Comparison of ENCODE assay signal across 26 mouse cellular contexts in genomic region chr9:32744288-32744687, GRCm38 (mm10).
DNase-seq lines count a peak whose midpoint lies in the region; ATAC-seq and TF ChIP-seq lines count a peak whose summit lies in the region.
"Had no signal": no experiment of that assay in that cellular context is flagged by ENCODE, and none has a peak within 500 bp of the region (broad histone marks: within the 10 kb centered on the region; RNA-seq: fewer than 3 reads in every experiment).

No protein-coding gene starts in this region.

- no peak overlapping the region for H3K4me3 ChIP-seq in gastrocnemius, adult 2 months
- no peak overlapping the region for H3K4me3 ChIP-seq in heart, postnatal 0 days (ENCODE audit: low read depth, low read length)
- H3K4me3 ChIP-seq in liver, postnatal 0 days (ENCODE audit: low read depth, low read length): no peak overlapping the region
- H3K4me3 ChIP-seq in liver, embryonic 12.5 days: no peak overlapping the region
- no peak overlapping the region for H3K4me3 ChIP-seq in midbrain, embryonic 13.5 days (replicated peaks)
- H3K4me3 ChIP-seq: embryonic facial prominence, embryonic 13.5 days; forebrain, embryonic 10.5 days; forebrain, embryonic 15.5 days; hindbrain, embryonic 13.5 days; limb, embryonic 12.5 days; neural tube, embryonic 15.5 days had no signal

- no peak overlapping the region for H3K4me2 ChIP-seq in heart, postnatal 0 days (ENCODE audit: low read depth, low read length)
- H3K4me2 ChIP-seq in liver, postnatal 0 days (ENCODE audit: low read depth, low read length): no peak overlapping the region
- H3K4me2 ChIP-seq in liver, embryonic 12.5 days: no peak overlapping the region
- H3K4me2 ChIP-seq in midbrain, embryonic 13.5 days (replicated peaks): no peak overlapping the region
- H3K4me2 ChIP-seq: embryonic facial prominence, embryonic 13.5 days; forebrain, embryonic 15.5 days; heart, embryonic 11.5 days; hindbrain, embryonic 13.5 days; limb, embryonic 12.5 days; midbrain, embryonic 11.5 days; neural tube, embryonic 15.5 days had no signal

- peak; percentile 5; the same call in 1 of the 2 replicates for ATAC-seq in heart, postnatal 0 days (ENCODE audit: insufficient read depth, low read depth)
- ATAC-seq in liver, postnatal 0 days: no peak
- no peak for ATAC-seq in liver, embryonic 12.5 days
- no peak for ATAC-seq in midbrain, embryonic 13.5 days
- ATAC-seq: forebrain, embryonic 15.5 days; intestine, embryonic 16.5 days had no signal

- H3K9me3 ChIP-seq in heart, postnatal 0 days (replicated peaks; ENCODE audit: control insufficient read depth, low read length): no peaks in the 10 kb centered on the region
- H3K9me3 ChIP-seq in liver, postnatal 0 days (ENCODE audit: low read length): no peaks in the 10 kb centered on the region
- no peaks in the 10 kb centered on the region for H3K9me3 ChIP-seq in liver, embryonic 12.5 days (replicated peaks)
- H3K9me3 ChIP-seq in midbrain, embryonic 13.5 days: no peaks in the 10 kb centered on the region
- H3K9me3 ChIP-seq: embryonic facial prominence, embryonic 13.5 days; forebrain, embryonic 10.5 days; forebrain, embryonic 15.5 days; hindbrain, embryonic 13.5 days; limb, embryonic 12.5 days; neural tube, embryonic 15.5 days had no signal

- DNase-seq in gastrocnemius, adult 2 months: no peak
- DNase-seq in gastrocnemius, adult 8-10 months (ENCODE audit: low spot score in 2 of 2): no peak
- peak; percentile 5 for DNase-seq in heart, postnatal 0 days (ENCODE audit: low spot score)
- DNase-seq in heart, adult 18-20 months: no peak
- no peak for DNase-seq in liver, postnatal 0 days
- DNase-seq in CD4-positive helper T cell, adult 2 months (ENCODE audit: low read depth, low spot score): peak; percentile 66
- DNase-seq: adrenal gland, adult 2 months; adrenal gland, postnatal 36 days; cerebellum, adult 18-20 months; cerebellum, postnatal 10 days; heart, postnatal 36 days; kidney, postnatal 14 days; lung, postnatal 36 days; right cerebral cortex, postnatal 14 days had no signal

- no peak for TF ChIP-seq CTCF in gastrocnemius, adult 2 months (IDR thresholded peaks at IDR 0.05)
- TF ChIP-seq CTCF in heart, postnatal 0 days (IDR thresholded peaks at IDR 0.05; ENCODE audit: low read depth): no peak
- TF ChIP-seq CTCF in liver, postnatal 0 days (IDR thresholded peaks at IDR 0.05; ENCODE audit: low read depth): no peak

- H3K9ac ChIP-seq in heart, postnatal 0 days (replicated peaks; ENCODE audit: low read depth, low read length): no peak overlapping the region; the same call in 1 of the 2 replicates
- H3K9ac ChIP-seq in liver, postnatal 0 days (replicated peaks): no peak overlapping the region
- H3K9ac ChIP-seq in liver, embryonic 12.5 days: no peak overlapping the region
- no peak overlapping the region for H3K9ac ChIP-seq in midbrain, embryonic 13.5 days (replicated peaks)
- H3K9ac ChIP-seq: embryonic facial prominence, embryonic 13.5 days; forebrain, embryonic 15.5 days; hindbrain, embryonic 13.5 days; limb, embryonic 12.5 days; neural tube, embryonic 15.5 days had no signal

- TF ChIP-seq EP300 in heart, postnatal 0 days (IDR thresholded peaks at IDR 0.05; ENCODE audit: low read depth): no peak
- no peak for TF ChIP-seq EP300 in liver, postnatal 0 days (IDR thresholded peaks at IDR 0.05; ENCODE audit: low read depth)

- WGBS in heart, postnatal 0 days: 61% methylated on average over 9 of the region's 9 CpGs
- 72% methylated on average over 9 of the region's 9 CpGs for WGBS in liver, postnatal 0 days (ENCODE audit: insufficient replicate concordance)
- WGBS in liver, embryonic 12.5 days (ENCODE audit: insufficient replicate concordance): 64% methylated on average over 9 of the region's 9 CpGs
- 86% methylated on average over 9 of the region's 9 CpGs for WGBS in midbrain, embryonic 13.5 days

- H3K27me3 ChIP-seq in heart, postnatal 0 days (ENCODE audit: control insufficient read depth, insufficient read depth, low read length): no peaks in the 10 kb centered on the region
- H3K27me3 ChIP-seq in liver, postnatal 0 days (ENCODE audit: insufficient read depth, low read length): no peaks in the 10 kb centered on the region
- no peaks in the 10 kb centered on the region; the same call in 1 of the 2 replicates for H3K27me3 ChIP-seq in liver, embryonic 12.5 days (replicated peaks)
- H3K27me3 ChIP-seq in midbrain, embryonic 13.5 days: no peaks in the 10 kb centered on the region
- H3K27me3 ChIP-seq: embryonic facial prominence, embryonic 13.5 days; forebrain, embryonic 15.5 days; hindbrain, embryonic 13.5 days; limb, embryonic 12.5 days; neural tube, embryonic 15.5 days had no signal

- intact Hi-C loops in gastrocnemius, adult 2 months (cut with DNase I): loop anchor here (5.0 kb wide), 1 partner anchor 152 kb away; no protein-coding TSS in a partner anchor

- peaks cover 8% of the 10 kb centered on the region; the same call in 1 of the 2 replicates for H3K4me1 ChIP-seq in heart, postnatal 0 days (ENCODE audit: control insufficient read depth, insufficient read depth)
- H3K4me1 ChIP-seq in liver, postnatal 0 days (ENCODE audit: insufficient read depth): peaks cover 3% of the 10 kb centered on the region; the same call in 1 of the 2 replicates
- no peaks in the 10 kb centered on the region for H3K4me1 ChIP-seq in liver, embryonic 12.5 days
- no peaks in the 10 kb centered on the region for H3K4me1 ChIP-seq in midbrain, embryonic 13.5 days (replicated peaks)
- H3K4me1 ChIP-seq: forebrain, embryonic 10.5 days; forebrain, embryonic 15.5 days; hindbrain, embryonic 13.5 days; neural tube, embryonic 15.5 days had no signal

- peak overlapping the region; percentile 43; the same call in 1 of the 2 replicates for H3K27ac ChIP-seq in gastrocnemius, adult 2 months
- 0 out of 2 replicates have a peak overlapping the region, but pooled peaks have one; percentile 61 for H3K27ac ChIP-seq in heart, postnatal 0 days (ENCODE audit: low read depth)
- peak overlapping the region; percentile 12; the same call in 1 of the 2 replicates for H3K27ac ChIP-seq in liver, postnatal 0 days (ENCODE audit: low read depth)
- no peak overlapping the region; the same call in 1 of the 2 replicates for H3K27ac ChIP-seq in liver, embryonic 12.5 days
- no peak overlapping the region for H3K27ac ChIP-seq in midbrain, embryonic 13.5 days
- H3K27ac ChIP-seq: embryonic facial prominence, embryonic 13.5 days; forebrain, embryonic 10.5 days; forebrain, embryonic 15.5 days; hindbrain, embryonic 13.5 days; limb, embryonic 12.5 days; neural tube, embryonic 15.5 days; stomach, postnatal 0 days had no signal

- H3K36me3 ChIP-seq in heart, postnatal 0 days (replicated peaks; ENCODE audit: control insufficient read depth, insufficient read depth, low read length): peaks cover 30% of the 10 kb centered on the region
- H3K36me3 ChIP-seq in liver, postnatal 0 days (replicated peaks; ENCODE audit: insufficient read depth, low read length): peaks cover 10% of the 10 kb centered on the region
- H3K36me3 ChIP-seq in liver, embryonic 12.5 days: no peaks in the 10 kb centered on the region
- no peaks in the 10 kb centered on the region for H3K36me3 ChIP-seq in midbrain, embryonic 13.5 days
- H3K36me3 ChIP-seq: forebrain, embryonic 10.5 days; forebrain, embryonic 15.5 days; hindbrain, embryonic 13.5 days; neural tube, embryonic 15.5 days had no signal

Comparison
In these comparisons a context has a peak if more than half of its experiments do, and no peak if none do; other contexts are left out.
1. DNase-seq: peak in heart, postnatal 0 days (single experiment) and CD4-positive helper T cell, adult 2 months (single experiment); none in gastrocnemius, adult 2 months (single experiment), gastrocnemius, adult 8-10 months (0 of 2), heart, adult 18-20 months (0 of 2) and liver, postnatal 0 days (single experiment).
2. H3K27ac ChIP-seq: peak in gastrocnemius, adult 2 months (single experiment), heart, postnatal 0 days (single experiment) and liver, postnatal 0 days (single experiment); none in liver, embryonic 12.5 days (single experiment) and midbrain, embryonic 13.5 days (single experiment).